Mouse (Mus musculus): ENCODE measurements at regions not wholly inside any gene's neighbourhood (a gene's known extent, or its start where the extent isn't known, plus 50 kb on each side); places are given as distances from the start of the nearest gene placed in this dataset.
A peak's percentile ranks its signal among the peaks of the same experiment; 100 is the strongest.

GRCm38 (mm10) chr2:78173784-78174183, 227.6 kb upstream of the Cwc22 start:
- no peak for ATAC-seq (replicated peaks; ENCODE audit: low read depth, poor library complexity, severe bottlenecking)

GRCm38 (mm10) chr2:78172819-78173218, 226.6 kb upstream of the Cwc22 start:
- ATAC-seq (replicated peaks; ENCODE audit: low read depth, poor library complexity, severe bottlenecking): no peak

- ATAC-seq (replicated peaks; ENCODE audit: low read depth, poor library complexity, severe bottlenecking): no peak
Measured at GRCm38 (mm10) chr2:78170162-78170747, 224.1 kb upstream of the Cwc22 start.

- no peak for ATAC-seq (replicated peaks; ENCODE audit: low read depth, poor library complexity, severe bottlenecking)
Measured at GRCm38 (mm10) chr2:78165429-78165828, 219.3 kb upstream of the Cwc22 start.

- ATAC-seq (replicated peaks; ENCODE audit: low read depth, poor library complexity, severe bottlenecking): no peak
Measured at GRCm38 (mm10) chr2:78159877-78160485, 213.8 kb upstream of the Cwc22 start.

GRCm38 (mm10) chr2:78110335-78110734, 164.2 kb upstream of the Cwc22 start:
- no peak for ATAC-seq (replicated peaks; ENCODE audit: low read depth, poor library complexity, severe bottlenecking)

GRCm38 (mm10) chr2:78095536-78095935, 149.4 kb upstream of the Cwc22 start:
- ATAC-seq (replicated peaks; ENCODE audit: low read depth, poor library complexity, severe bottlenecking): no peak

GRCm38 (mm10) chr2:78094921-78095320, 148.7 kb upstream of the Cwc22 start:
- no peak for ATAC-seq (replicated peaks; ENCODE audit: low read depth, poor library complexity, severe bottlenecking)

GRCm38 (mm10) chr2:78064321-78065037, 118.3 kb upstream of the Cwc22 start:
- ATAC-seq (replicated peaks; ENCODE audit: low read depth, poor library complexity, severe bottlenecking): no peak

- ATAC-seq (replicated peaks; ENCODE audit: low read depth, poor library complexity, severe bottlenecking): peak; percentile 74
Measured at GRCm38 (mm10) chr2:78059801-78060416, 113.7 kb upstream of the Cwc22 start.

- no peak for ATAC-seq (replicated peaks; ENCODE audit: low read depth, poor library complexity, severe bottlenecking)
Measured at GRCm38 (mm10) chr2:78058988-78059387, 112.8 kb upstream of the Cwc22 start.

- ATAC-seq (replicated peaks; ENCODE audit: low read depth, poor library complexity, severe bottlenecking): peak; percentile 48
Measured at GRCm38 (mm10) chr2:78053910-78054309, 107.7 kb upstream of the Cwc22 start.

- no peak for ATAC-seq (replicated peaks; ENCODE audit: low read depth, poor library complexity, severe bottlenecking)
Measured at GRCm38 (mm10) chr2:78050542-78050941, 104.4 kb upstream of the Cwc22 start.

GRCm38 (mm10) chr2:78049248-78049874, 103.2 kb upstream of the Cwc22 start:
- peak; percentile 82 for ATAC-seq (replicated peaks; ENCODE audit: low read depth, poor library complexity, severe bottlenecking)

GRCm38 (mm10) chr2:78048706-78049055, 102.5 kb upstream of the Cwc22 start:
- 0 out of 2 replicates have a peak, but pooled peaks have one; percentile 2 for ATAC-seq (replicated peaks; ENCODE audit: low read depth, poor library complexity, severe bottlenecking)

GRCm38 (mm10) chr2:78048030-78048705, 102.0 kb upstream of the Cwc22 start:
- ATAC-seq (replicated peaks; ENCODE audit: low read depth, poor library complexity, severe bottlenecking): peak; percentile 61

GRCm38 (mm10) chr2:78027319-78027718, 81.1 kb upstream of the Cwc22 start:
- no peak for ATAC-seq (replicated peaks; ENCODE audit: low read depth, poor library complexity, severe bottlenecking)

GRCm38 (mm10) chr2:78026808-78027207, 80.6 kb upstream of the Cwc22 start:
- 0 out of 2 replicates have a peak, but pooled peaks have one; percentile 36 for ATAC-seq (replicated peaks; ENCODE audit: low read depth, poor library complexity, severe bottlenecking)

GRCm38 (mm10) chr2:78025651-78026435, 79.7 kb upstream of the Cwc22 start:
- ATAC-seq (replicated peaks; ENCODE audit: low read depth, poor library complexity, severe bottlenecking): no peak

Measured in common myeloid progenitor, adult 5-6 weeks (primary cell).